Mouse (Mus musculus) c-Kit-positive CD71-positive TER-119-positive erythroid progenitor cells, embryonic 14.5 days (primary cell): ENCODE results near the gene Elane.

Experiments used
- DNase-seq: peaks from one replicate; pipeline ENCODE4 v3.0.0-alpha.2; 2013; ENCODE audit warnings: low spot score

Gene Elane

GRCm38 (mm10) chr10:79929967-79930825 is 44.1 kb downstream of the Elane start:
- DNase-seq, result no peak

- DNase-seq, result no peak
Measured at GRCm38 (mm10) chr10:79930826-79931186, 44.8 kb downstream of the Elane start.

- no peak for DNase-seq
Measured at GRCm38 (mm10) chr10:79931797-79932196, 45.8 kb downstream of the Elane start.

GRCm38 (mm10) chr10:79932736-79933135 is 46.7 kb downstream of the Elane start:
- no peak for DNase-seq

- no peak for DNase-seq
Measured at GRCm38 (mm10) chr10:79933145-79933679, 47.2 kb downstream of the Elane start.

GRCm38 (mm10) chr10:79933861-79934260 is 47.8 kb downstream of the Elane start:
- no peak for DNase-seq

GRCm38 (mm10) chr10:79934272-79934721 is 48.2 kb downstream of the Elane start:
- no peak for DNase-seq

GRCm38 (mm10) chr10:79934794-79935569 is 48.9 kb downstream of the Elane start:
- DNase-seq, result no peak

- no peak for DNase-seq
Measured at GRCm38 (mm10) chr10:79936284-79936910, 50.4 kb downstream of the Elane start.

- DNase-seq, result no peak
Measured at GRCm38 (mm10) chr10:79936911-79937441, 50.9 kb downstream of the Elane start.
